Mouse (Mus musculus) hindbrain, embryonic 14.5 days (tissue): ENCODE measurements at regions not wholly inside any gene's neighbourhood (a gene's known extent, or its start where the extent isn't known, plus 50 kb on each side); places are given as distances from the start of the nearest gene placed in this dataset.

Experiments
- ATAC-seq: fragments of 200-750 bp; cut with Nextera tagmentation; 2 replicates; pipeline ENCODE4 v1.8.0; 2017; ENCODE audit warnings: moderate number of reproducible peaks, mild to moderate bottlenecking, moderate TSS enrichment, moderate library complexity; ENCODE audit not compliant: low FRiP score
- DNase-seq: peaks from one replicate; pipeline ENCODE4 v3.0.0-alpha.2; 2015; ENCODE audit warnings: low spot score
- H3K27ac ChIP-seq: fragments of 300-500 bp; sonication (generic); 2 replicates; pipeline ENCODE4 v1.5.1; 2014; ENCODE audit warnings: mild to moderate bottlenecking, moderate library complexity
- H3K27me3 ChIP-seq: fragments of 300-500 bp; sonication (generic); 2 replicates; pipeline ENCODE4 v1.6.1; 2014; ENCODE audit warnings: mild to moderate bottlenecking, low read length, mixed read lengths; ENCODE audit not compliant: control insufficient read depth, insufficient read depth
- H3K36me3 ChIP-seq: fragments of 300-500 bp; sonication (generic); replicated peaks from 2 replicates; pipeline ENCODE4 v1.6.1; 2014; ENCODE audit not compliant: control insufficient read depth, insufficient read depth
- H3K4me1 ChIP-seq: fragments of 300-500 bp; sonication (generic); replicated peaks from 2 replicates; pipeline ENCODE4 v1.6.1; 2014; ENCODE audit warnings: antibody characterized with exemption, low read length, mixed read lengths; ENCODE audit not compliant: control insufficient read depth, insufficient read depth
- H3K4me2 ChIP-seq: fragments of 300-500 bp; sonication (generic); replicated peaks from 2 replicates; pipeline ENCODE4 v1.6.1; 2014; ENCODE audit warnings: mild to moderate bottlenecking, moderate library complexity
- H3K4me3 ChIP-seq: fragments of 300-500 bp; sonication (generic); replicated peaks from 2 replicates; pipeline ENCODE4 v1.5.1; 2014; ENCODE audit warnings: mild to moderate bottlenecking, low read length
- H3K9ac ChIP-seq: fragments of 300-500 bp; sonication (generic); 2 replicates; pipeline ENCODE4 v1.6.1; 2014
- H3K9me3 ChIP-seq: fragments of 300-500 bp; sonication (generic); 2 replicates; pipeline ENCODE4 v1.6.1; 2016; ENCODE audit warnings: low read length; ENCODE audit not compliant: control insufficient read depth
- WGBS: fragments of 180-500 bp; shearing (Covaris S2); extraction: QIAGEN DNeasy Blood & Tissue Kit; methylation state at CpG from one replicate; pipeline ENCODE4 v1.1.7; 2014; 5-methylcytosine and 5-hydroxymethylcytosine counted together

DNA sequence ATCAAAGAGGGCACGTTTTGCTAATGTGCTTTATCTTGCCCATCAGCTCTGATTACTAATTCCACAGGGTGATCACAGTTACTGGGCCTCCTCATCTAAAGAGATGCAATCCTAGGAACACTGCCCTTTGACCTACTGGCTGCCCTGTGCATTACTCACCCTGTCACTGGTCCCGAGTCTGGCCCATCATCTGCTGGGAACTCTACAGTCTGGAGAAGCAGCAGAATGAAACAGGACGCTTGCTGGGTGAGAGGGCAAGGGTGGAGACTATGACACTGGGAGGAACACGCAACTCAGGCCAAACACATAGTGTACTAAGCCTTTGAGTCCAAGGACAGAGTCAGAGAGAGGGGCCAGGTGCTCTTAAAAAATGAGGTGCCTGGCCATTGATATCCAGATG is 263.8 kb downstream of the Ets1 start:
- Histone ChIP-seq H3K27ac (no peak overlapping the region), H3K4me3 (no peak overlapping the region), H3K4me1 (no peaks in the 10 kb centered on the region), H3K36me3 (no peaks in the 10 kb centered on the region), H3K9ac (no peak overlapping the region), H3K4me2 (no peak overlapping the region), H3K9me3 (no peaks in the 10 kb centered on the region), H3K27me3 (no peaks in the 10 kb centered on the region)
- ATAC-seq, result no peak
- DNase-seq, result no peak
- WGBS, result 23% methylated on average over 4 of the region's 4 CpGs

DNA sequence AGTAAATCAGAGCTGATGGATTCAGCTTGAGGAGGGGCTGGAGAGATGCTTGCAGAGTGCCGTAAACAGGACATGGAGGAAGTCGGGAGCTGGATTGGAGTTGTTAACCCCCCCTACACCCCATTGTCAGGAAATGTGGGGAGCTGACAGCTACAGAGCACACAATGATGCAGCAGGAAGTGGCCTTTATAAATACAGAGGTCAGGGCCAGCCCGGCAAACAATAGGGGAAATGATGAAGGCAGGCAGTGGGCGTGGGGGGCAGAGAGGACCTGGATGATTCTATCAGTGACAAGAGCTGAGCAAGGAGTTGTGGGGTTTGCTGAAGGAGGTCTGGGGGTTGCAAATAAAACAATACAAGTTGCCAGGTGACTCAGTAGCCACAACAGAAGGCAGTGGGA is 265.3 kb downstream of the Ets1 start:
- H3K36me3 ChIP-seq, result no peaks in the 10 kb centered on the region
- H3K4me3 ChIP-seq, result no peak overlapping the region
- H3K4me2 ChIP-seq, result no peak overlapping the region
- WGBS, result 26% methylated on average over 4 of the region's 4 CpGs
- H3K9me3 ChIP-seq, result no peaks in the 10 kb centered on the region
- no peak for ATAC-seq
- H3K27ac ChIP-seq, result no peak overlapping the region
- no peak for DNase-seq
- no peak overlapping the region for H3K9ac ChIP-seq
- H3K27me3 ChIP-seq, result no peaks in the 10 kb centered on the region
- no peaks in the 10 kb centered on the region for H3K4me1 ChIP-seq

DNA sequence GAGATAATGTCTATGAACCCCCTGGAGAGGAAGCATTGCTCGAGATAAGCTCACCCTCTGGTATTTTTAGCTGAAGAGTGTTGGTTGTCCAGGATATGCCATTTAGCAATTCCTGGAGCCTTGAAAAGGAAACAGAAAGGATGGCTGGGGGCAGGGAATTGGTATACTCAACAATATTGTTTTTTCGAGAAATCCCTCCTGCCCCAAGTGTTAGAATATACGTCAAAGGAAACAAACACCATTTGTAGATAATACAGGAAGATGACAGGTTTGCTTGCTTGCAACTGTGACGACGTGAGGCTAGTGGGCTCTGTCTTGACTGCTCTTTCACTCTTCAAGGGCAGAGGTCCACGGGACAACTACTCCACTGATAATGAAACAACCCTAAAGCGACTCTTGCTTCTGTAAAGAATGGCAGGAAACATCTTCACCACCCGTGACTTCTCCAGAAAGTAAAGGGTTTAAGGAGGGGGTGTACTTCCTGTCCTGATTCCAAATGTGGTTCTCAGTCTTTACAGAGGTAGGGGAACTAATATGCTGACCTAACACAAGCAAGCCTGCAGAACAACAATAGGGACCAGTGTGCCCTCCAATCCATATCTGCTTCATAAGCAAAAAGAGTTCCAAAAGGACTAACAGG is 270.3 kb downstream of the Ets1 start:
- 81% methylated on average over 8 of the region's 8 CpGs for WGBS
- no peak for ATAC-seq

DNA sequence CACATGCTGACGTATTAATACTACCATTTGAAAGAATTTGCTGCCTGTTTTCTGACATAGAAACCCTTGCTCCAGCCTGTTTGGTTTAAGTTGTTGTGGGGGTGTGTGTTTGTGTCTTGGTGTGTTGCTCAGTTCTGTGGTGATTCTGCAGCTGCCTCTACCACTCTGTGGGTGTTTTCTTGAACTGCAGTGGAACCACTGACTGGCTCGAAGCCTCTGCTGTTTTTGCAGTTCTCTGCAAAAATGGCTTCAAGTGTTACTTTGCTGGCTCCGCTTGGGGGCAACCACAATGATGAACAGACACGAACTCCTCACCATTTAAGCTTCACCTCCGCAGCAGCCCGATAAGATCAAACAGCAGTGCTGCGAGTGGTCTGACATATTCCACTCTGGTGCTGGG is 274.6 kb downstream of the Ets1 start:
- no peak overlapping the region for H3K4me2 ChIP-seq
- 90% methylated on average over 7 of the region's 7 CpGs for WGBS
- DNase-seq (no peak), ATAC-seq (no peak)
- H3K27ac ChIP-seq, result no peak overlapping the region
- H3K27me3 ChIP-seq, result no peaks in the 10 kb centered on the region
- no peaks in the 10 kb centered on the region for H3K9me3 ChIP-seq
- no peaks in the 10 kb centered on the region for H3K4me1 ChIP-seq
- H3K4me3 ChIP-seq, result no peak overlapping the region
- no peaks in the 10 kb centered on the region for H3K36me3 ChIP-seq
- no peak overlapping the region for H3K9ac ChIP-seq

More for the DNA sequence above, 270.3 kb downstream of the Ets1 start:
- no peaks in the 10 kb centered on the region for H3K27me3 ChIP-seq
- no peak overlapping the region for H3K4me2 ChIP-seq
- no peak overlapping the region for H3K9ac ChIP-seq
- H3K4me1 ChIP-seq, result no peaks in the 10 kb centered on the region
- H3K36me3 ChIP-seq, result no peaks in the 10 kb centered on the region
- no peak overlapping the region for H3K27ac ChIP-seq
- no peaks in the 10 kb centered on the region for H3K9me3 ChIP-seq
- DNase-seq, result no peak
- H3K4me3 ChIP-seq, result no peak overlapping the region

DNA sequence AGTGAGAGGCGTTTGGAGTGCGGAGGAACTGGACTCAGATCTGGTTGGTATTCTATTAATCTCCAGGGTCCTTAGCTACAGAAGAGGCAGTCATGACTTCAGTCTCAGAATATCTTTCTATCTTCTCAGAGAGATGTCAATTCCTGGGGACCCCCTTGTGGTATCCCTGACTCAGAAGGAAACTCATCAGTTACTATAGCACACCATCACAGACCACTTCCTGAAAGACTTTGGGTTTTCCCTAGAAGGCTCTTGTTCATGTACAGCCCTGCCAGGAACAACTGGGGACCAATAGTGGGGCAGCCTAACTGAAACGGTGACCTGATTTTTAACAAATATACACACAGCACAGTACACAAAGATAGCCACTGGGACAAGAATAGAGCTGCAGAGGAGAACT is 279.6 kb downstream of the Ets1 start:
- no peaks in the 10 kb centered on the region for H3K27me3 ChIP-seq
- DNase-seq, result no peak
- H3K36me3 ChIP-seq, result no peaks in the 10 kb centered on the region
- 95% methylated on average over 3 of the region's 3 CpGs for WGBS
- H3K4me1 ChIP-seq, result no peaks in the 10 kb centered on the region
- no peak overlapping the region for H3K27ac ChIP-seq
- H3K9ac ChIP-seq, result no peak overlapping the region
- no peak overlapping the region for H3K4me2 ChIP-seq
- ATAC-seq, result no peak
- no peaks in the 10 kb centered on the region for H3K9me3 ChIP-seq
- H3K4me3 ChIP-seq, result no peak overlapping the region

DNA sequence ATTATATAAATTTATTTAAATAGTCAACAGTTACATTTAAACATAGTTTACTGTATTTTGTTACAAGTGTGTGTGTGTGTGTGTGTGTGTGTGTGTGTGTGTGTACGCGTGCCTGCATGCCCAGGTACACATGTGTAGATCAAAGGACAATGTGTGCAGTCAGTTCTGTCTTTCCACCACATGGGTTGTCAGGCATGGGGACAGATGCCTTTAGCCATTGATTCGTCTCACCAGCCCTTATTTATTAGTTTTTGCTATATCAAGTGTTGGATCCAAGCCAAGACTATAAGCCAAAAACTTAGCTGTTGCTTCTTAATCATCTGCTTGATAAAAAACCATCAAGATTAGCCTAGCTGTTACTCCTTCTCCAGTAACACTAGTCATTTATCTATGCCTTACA is 280.7 kb downstream of the Ets1 start:
- H3K27me3 ChIP-seq, result no peaks in the 10 kb centered on the region
- WGBS, result 81% methylated on average over 3 of the region's 3 CpGs
- DNase-seq (no peak), ATAC-seq (no peak)
- H3K9ac ChIP-seq, result no peak overlapping the region
- no peak overlapping the region for H3K4me2 ChIP-seq
- no peak overlapping the region for H3K4me3 ChIP-seq
- no peaks in the 10 kb centered on the region for H3K36me3 ChIP-seq
- no peaks in the 10 kb centered on the region for H3K9me3 ChIP-seq
- no peaks in the 10 kb centered on the region for H3K4me1 ChIP-seq
- no peak overlapping the region for H3K27ac ChIP-seq

DNA sequence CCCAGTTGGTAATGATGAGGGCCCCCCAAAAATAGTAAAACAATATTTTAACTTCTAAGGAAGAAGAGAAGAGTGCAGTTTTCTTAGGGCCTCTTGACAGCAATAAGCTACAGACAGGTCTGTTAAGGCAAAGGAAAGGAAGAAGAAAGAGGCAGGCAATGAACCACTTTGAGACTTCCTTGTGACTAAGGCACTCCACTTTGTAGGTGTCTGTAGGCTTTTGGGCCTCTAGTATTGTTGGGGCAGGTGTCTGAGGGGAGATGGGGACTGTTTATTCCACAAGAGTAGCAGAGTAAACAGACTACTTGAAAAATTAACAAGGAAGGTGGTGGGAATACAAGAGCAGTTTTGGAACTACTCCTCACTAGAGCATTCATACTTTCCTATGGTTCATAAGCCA is 287.9 kb downstream of the Ets1 start:
- no peaks in the 10 kb centered on the region for H3K27me3 ChIP-seq
- H3K4me2 ChIP-seq, result no peak overlapping the region
- no peak overlapping the region for H3K4me3 ChIP-seq
- H3K27ac ChIP-seq, result no peak overlapping the region
- no peak for ATAC-seq
- no peaks in the 10 kb centered on the region for H3K36me3 ChIP-seq
- H3K4me1 ChIP-seq, result no peaks in the 10 kb centered on the region
- DNase-seq, result no peak
- no peaks in the 10 kb centered on the region for H3K9me3 ChIP-seq
- H3K9ac ChIP-seq, result no peak overlapping the region

DNA sequence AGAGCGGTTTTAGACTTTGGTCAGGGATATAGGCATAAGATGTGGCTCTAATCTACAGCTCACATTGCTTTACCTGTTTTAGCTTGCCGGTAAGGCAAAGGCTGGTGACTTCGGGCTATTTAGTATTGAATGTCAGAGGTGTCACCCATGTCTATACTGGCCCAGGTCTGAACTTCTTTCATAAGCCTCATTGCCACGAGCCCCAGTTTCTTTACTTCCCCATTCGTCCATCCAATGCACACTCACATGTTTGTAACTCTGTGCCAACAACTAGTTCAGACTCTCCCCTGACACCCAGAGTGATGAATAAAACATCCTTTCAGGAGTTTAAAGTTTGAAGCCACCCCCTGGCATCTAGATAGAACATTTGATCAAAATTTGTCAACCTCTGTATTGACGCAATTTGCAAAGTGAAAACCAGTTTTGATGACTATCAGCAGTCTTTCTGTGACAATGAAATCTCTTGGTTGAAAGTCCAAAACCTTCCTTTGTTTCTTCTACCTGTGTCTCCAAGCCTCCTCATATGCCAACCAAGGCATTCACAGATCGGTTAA is 288.4 kb downstream of the Ets1 start:
- WGBS, result 96% methylated on average over 7 of the region's 7 CpGs
- Histone ChIP-seq H3K9me3 (no peaks in the 10 kb centered on the region), H3K27ac (no peak overlapping the region), H3K9ac (no peak overlapping the region), H3K27me3 (no peaks in the 10 kb centered on the region), H3K4me1 (no peaks in the 10 kb centered on the region), H3K4me2 (no peak overlapping the region), H3K4me3 (no peak overlapping the region), H3K36me3 (no peaks in the 10 kb centered on the region)
- ATAC-seq, result no peak
- no peak for DNase-seq

DNA sequence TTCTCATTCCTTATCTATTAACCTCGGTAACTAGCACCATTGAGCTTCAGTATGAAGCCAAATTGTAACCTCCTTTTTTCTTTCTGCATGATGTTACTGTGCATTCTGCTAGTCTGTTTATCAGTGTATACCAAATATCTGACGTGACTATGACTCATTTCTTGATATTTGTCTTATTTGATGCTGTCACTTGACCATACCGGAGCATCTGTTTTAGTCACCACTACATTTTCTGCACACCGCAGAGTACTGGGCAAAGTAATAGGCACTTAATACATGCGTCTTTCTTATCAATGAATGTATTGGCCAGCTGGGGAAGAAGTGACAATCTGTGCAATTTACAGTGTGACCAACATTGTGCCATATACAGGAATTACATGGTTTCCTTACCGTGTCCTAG is 289.0 kb downstream of the Ets1 start:
- no peak overlapping the region for H3K27ac ChIP-seq
- WGBS, result 90% methylated on average over 6 of the region's 6 CpGs
- no peak for ATAC-seq
- no peak overlapping the region for H3K4me2 ChIP-seq
- H3K27me3 ChIP-seq, result no peaks in the 10 kb centered on the region
- H3K4me3 ChIP-seq, result no peak overlapping the region
- no peak overlapping the region for H3K9ac ChIP-seq
- H3K36me3 ChIP-seq, result no peaks in the 10 kb centered on the region
- H3K4me1 ChIP-seq, result no peaks in the 10 kb centered on the region
- no peaks in the 10 kb centered on the region for H3K9me3 ChIP-seq
- DNase-seq, result no peak
